Mouse (Mus musculus): Measurements from ENCODE around the gene Pycard.

The Pycard gene

GRCm38 (mm10) chr7:128004150-128004486 lies 10.5 kb upstream of the Pycard start:
- no peak for DNase-seq (ENCODE audit: extremely low spot score, low read depth, low spot score)

- no peak for DNase-seq (ENCODE audit: extremely low spot score, low read depth, low spot score)
Observed at GRCm38 (mm10) chr7:128003688-128004087, 10.0 kb upstream of the Pycard start, which contains the start of gene Trim72. Gene Trim72, plus strand, starts transcription at chr7:128003949.

- no peak for DNase-seq (ENCODE audit: extremely low spot score, low read depth, low spot score)
Observed at GRCm38 (mm10) chr7:128003098-128003497, 9.4 kb upstream of the Pycard start.

GRCm38 (mm10) chr7:128000068-128000950 lies 6.6 kb upstream of the Pycard start:
- DNase-seq (ENCODE audit: extremely low spot score, low read depth, low spot score), result no peak

GRCm38 (mm10) chr7:127999436-127999835 lies 5.8 kb upstream of the Pycard start:
- DNase-seq (ENCODE audit: extremely low spot score, low read depth, low spot score), result no peak

- no peak for DNase-seq (ENCODE audit: extremely low spot score, low read depth, low spot score)
Observed at GRCm38 (mm10) chr7:127992488-127993340, 953 bp downstream of the Pycard start.

- peak; percentile 71 for DNase-seq (ENCODE audit: extremely low spot score, low read depth, low spot score)
Observed at GRCm38 (mm10) chr7:127991643-127992487, 1.8 kb downstream of the Pycard start.

- DNase-seq (ENCODE audit: extremely low spot score, low read depth, low spot score), result no peak
Observed at GRCm38 (mm10) chr7:127988904-127989303, 4.8 kb downstream of the Pycard start.

- DNase-seq (ENCODE audit: extremely low spot score, low read depth, low spot score), result no peak
Observed at GRCm38 (mm10) chr7:127980606-127981005, 13.1 kb downstream of the Pycard start.

- DNase-seq (ENCODE audit: extremely low spot score, low read depth, low spot score), result no peak
Observed at GRCm38 (mm10) chr7:127978856-127979255, 14.8 kb downstream of the Pycard start.

- DNase-seq (ENCODE audit: extremely low spot score, low read depth, low spot score), result no peak
Observed at GRCm38 (mm10) chr7:127974413-127974930, 19.2 kb downstream of the Pycard start.

- no peak for DNase-seq (ENCODE audit: extremely low spot score, low read depth, low spot score)
Observed at GRCm38 (mm10) chr7:127967922-127968828, 25.5 kb downstream of the Pycard start.

GRCm38 (mm10) chr7:127967004-127967921 lies 26.4 kb downstream of the Pycard start, which contains the start of gene Fus:
Gene Fus, plus strand, starts transcription at chr7:127967457.
- DNase-seq (ENCODE audit: extremely low spot score, low read depth, low spot score), result peak; percentile 69

- DNase-seq (ENCODE audit: extremely low spot score, low read depth, low spot score), result no peak
Observed at GRCm38 (mm10) chr7:127966371-127966918, 27.2 kb downstream of the Pycard start.

- DNase-seq (ENCODE audit: extremely low spot score, low read depth, low spot score), result no peak
Observed at GRCm38 (mm10) chr7:127959364-127959763, 34.3 kb downstream of the Pycard start.

- no peak for DNase-seq (ENCODE audit: extremely low spot score, low read depth, low spot score)
Observed at GRCm38 (mm10) chr7:127952864-127953581, 40.6 kb downstream of the Pycard start.

- no peak for DNase-seq (ENCODE audit: extremely low spot score, low read depth, low spot score)
Observed at GRCm38 (mm10) chr7:127946470-127947023, 47.1 kb downstream of the Pycard start, which contains the start of gene Prss36. Gene Prss36, minus strand, starts transcription at chr7:127946725.

All from hindlimb bud, embryonic 11.5 days (tissue).